In genomic region chr2:91052752-91053151, GRCm38 (mm10) we compare ENCODE assay signal across 11 mouse cellular contexts. TPM values are rescaled to one million over a fixed set of nuclear protein-coding genes. Genes with fewer than 3 reads are reported as not detected.
DNase-seq lines count a peak whose midpoint lies in the region; ATAC-seq and TF ChIP-seq lines count a peak whose summit lies in the region.
"Had no signal": no experiment of that assay in that cellular context is flagged by ENCODE, and none has a peak within 500 bp of the region (broad histone marks: within the 10 kb centered on the region; RNA-seq: fewer than 3 reads in every experiment).

No protein-coding gene starts in this region.

- H3K9me3 ChIP-seq in hindbrain, embryonic 15.5 days = no peaks in the 10 kb centered on the region
- H3K9me3 ChIP-seq in midbrain, embryonic 15.5 days = no peaks in the 10 kb centered on the region
- H3K9me3 ChIP-seq: limb, embryonic 15.5 days had no signal

- 53% methylated on average over 2 of the region's 2 CpGs for WGBS in hindbrain, embryonic 15.5 days
- WGBS in midbrain, embryonic 15.5 days = 58% methylated on average over 2 of the region's 2 CpGs

- H3K9ac ChIP-seq in hindbrain, embryonic 15.5 days = no peak overlapping the region
- H3K9ac ChIP-seq in midbrain, embryonic 15.5 days = no peak overlapping the region

- no peak for DNase-seq in layer of hippocampus, adult 2 months (ENCODE audit: low spot score in 2 of 2)
- DNase-seq in layer of hippocampus, adult 8-10 months (ENCODE audit: low spot score in 2 of 2) = no peak
- DNase-seq in T-cell, adult 2 months (ENCODE audit: low spot score) = peak; percentile 12
- DNase-seq in urinary bladder, adult 18-20 months (ENCODE audit: low spot score in 2 of 2) = no peak
- no peak for DNase-seq in right cerebral cortex, postnatal 10 days (ENCODE audit: low spot score in 2 of 2)
- DNase-seq: cerebellum, adult 18-20 months; heart, adult 18-20 months had no signal

- ATAC-seq in hindbrain, embryonic 15.5 days (ENCODE audit: low FRiP score, low read depth) = no peak
- ATAC-seq in midbrain, embryonic 15.5 days (replicated peaks) = no peak
- no peak for ATAC-seq in erythroblast, adult 5-6 weeks (replicated peaks; ENCODE audit: low FRiP score, poor library complexity, severe bottlenecking)

- H3K4me3 ChIP-seq in layer of hippocampus, adult 2 months = no peak overlapping the region
- peak overlapping the region; percentile 6; the same call in 1 of the 2 replicates for H3K4me3 ChIP-seq in hindbrain, embryonic 15.5 days
- no peak overlapping the region; the same call in 1 of the 2 replicates for H3K4me3 ChIP-seq in midbrain, embryonic 15.5 days

- no peaks in the 10 kb centered on the region for H3K27me3 ChIP-seq in hindbrain, embryonic 15.5 days
- no peaks in the 10 kb centered on the region for H3K27me3 ChIP-seq in midbrain, embryonic 15.5 days (replicated peaks)
- H3K27me3 ChIP-seq: limb, embryonic 15.5 days had no signal

- peaks cover 15% of the 10 kb centered on the region for H3K4me1 ChIP-seq in hindbrain, embryonic 15.5 days (replicated peaks)
- H3K4me1 ChIP-seq in midbrain, embryonic 15.5 days = peaks cover 16% of the 10 kb centered on the region

- peak overlapping the region; percentile 94 for H3K4me2 ChIP-seq in hindbrain, embryonic 15.5 days
- peak overlapping the region; percentile 92; the same call in 1 of the 2 replicates for H3K4me2 ChIP-seq in midbrain, embryonic 15.5 days

- peaks cover 27% of the 10 kb centered on the region for H3K36me3 ChIP-seq in hindbrain, embryonic 15.5 days
- H3K36me3 ChIP-seq in midbrain, embryonic 15.5 days (replicated peaks) = peaks cover 21% of the 10 kb centered on the region

- peak; percentile 47 for TF ChIP-seq CTCF in layer of hippocampus, adult 2 months (conservative IDR thresholded peaks at IDR 0.05)

- H3K27ac ChIP-seq in layer of hippocampus, adult 2 months = no peak overlapping the region
- no peak overlapping the region for H3K27ac ChIP-seq in hindbrain, embryonic 15.5 days (replicated peaks)
- no peak overlapping the region for H3K27ac ChIP-seq in midbrain, embryonic 15.5 days
- H3K27ac ChIP-seq: limb, embryonic 15.5 days had no signal

RNA-seq across cellular contexts. Expression of gene Psmc3, which starts 1.1 kb away (rescaled TPM):
- total RNA-seq in layer of hippocampus, adult 2 months (2021) = 100 to 1,000 TPM; 203 to 215 TPM
- total RNA-seq in layer of hippocampus, adult 8-10 months (2022) = 100 to 1,000 TPM; 180 to 209 (median 206) TPM
- 231 and 239 TPM in 2 replicates for polyA plus RNA-seq in hindbrain, embryonic 15.5 days (2015; fragmentation: Nextera tagmentation; extraction: Ambion mirVana)
- polyA plus RNA-seq in midbrain, embryonic 15.5 days (2015; fragmentation: Nextera tagmentation; extraction: Ambion mirVana) = 226 and 233 TPM in 2 replicates
- 24.8 and 40.8 TPM in 2 replicates for total RNA-seq in erythroblast, adult 5-6 weeks (2015; ENCODE audit: low replicate concordance)
- total RNA-seq in erythroblast, adult 5-6 weeks (2017; ENCODE audit: low replicate concordance) = 76.4 and 132 TPM in 2 replicates

RNA-seq across cellular contexts. Expression of gene Rapsn, which starts 17.3 kb away (rescaled TPM):
- under 1 TPM in 1 of 2 experiments, not detected in 1; 0.31 TPM for total RNA-seq in layer of hippocampus, adult 2 months (2021)
- under 1 TPM in 2 of 4 experiments, not detected in 2; 0.36 to 0.47 TPM for total RNA-seq in layer of hippocampus, adult 8-10 months (2022)
- 0.83 and 0.89 TPM in 2 replicates for polyA plus RNA-seq in hindbrain, embryonic 15.5 days (2015; fragmentation: Nextera tagmentation; extraction: Ambion mirVana)
- 0.61 and 1.2 TPM in 2 replicates for polyA plus RNA-seq in midbrain, embryonic 15.5 days (2015; fragmentation: Nextera tagmentation; extraction: Ambion mirVana)
- total RNA-seq in erythroblast, adult 5-6 weeks (2015; ENCODE audit: low replicate concordance) = not detected in 2 replicates
- total RNA-seq in erythroblast, adult 5-6 weeks (2017; ENCODE audit: low replicate concordance) = not detected in 2 replicates

RNA-seq across cellular contexts. Expression of gene Slc39a13, which starts 17.5 kb away (rescaled TPM):
- 10 to 100 TPM; 33.7 to 37.3 TPM for total RNA-seq in layer of hippocampus, adult 2 months (2021)
- 10 to 100 TPM; 28.7 to 40.0 (median 33.1) TPM for total RNA-seq in layer of hippocampus, adult 8-10 months (2022)
- 34.5 and 34.8 TPM in 2 replicates for polyA plus RNA-seq in hindbrain, embryonic 15.5 days (2015; fragmentation: Nextera tagmentation; extraction: Ambion mirVana)
- polyA plus RNA-seq in midbrain, embryonic 15.5 days (2015; fragmentation: Nextera tagmentation; extraction: Ambion mirVana) = 35.7 and 36.8 TPM in 2 replicates
- 6.9 TPM in 1 of 2 replicates, not detected in the other for total RNA-seq in erythroblast, adult 5-6 weeks (2015; ENCODE audit: low replicate concordance)
- 0.98 and 4.2 TPM in 2 replicates for total RNA-seq in erythroblast, adult 5-6 weeks (2017; ENCODE audit: low replicate concordance)

RNA-seq across cellular contexts. Expression of gene Spi1, which starts 29.4 kb away (rescaled TPM):
- total RNA-seq in layer of hippocampus, adult 2 months (2021) = 1 to 10 TPM; 2.4 to 5.4 TPM
- 10 to 100 TPM in 2 of 4 experiments, 1 to 10 TPM in 2; 3.8 to 17.2 (median 9.7) TPM for total RNA-seq in layer of hippocampus, adult 8-10 months (2022)
- 3.8 and 5.6 TPM in 2 replicates for polyA plus RNA-seq in hindbrain, embryonic 15.5 days (2015; fragmentation: Nextera tagmentation; extraction: Ambion mirVana)
- 3.3 and 4.2 TPM in 2 replicates for polyA plus RNA-seq in midbrain, embryonic 15.5 days (2015; fragmentation: Nextera tagmentation; extraction: Ambion mirVana)
- 60.5 and 134 TPM in 2 replicates for total RNA-seq in erythroblast, adult 5-6 weeks (2015; ENCODE audit: low replicate concordance)
- total RNA-seq in erythroblast, adult 5-6 weeks (2017; ENCODE audit: low replicate concordance) = 21.6 and 48.5 TPM in 2 replicates
